Mouse (Mus musculus) adrenal gland, postnatal 10 days (tissue): Measurements from ENCODE around the gene Hexim2. TPM values are rescaled to one million over a fixed set of nuclear protein-coding genes. Genes with fewer than 3 reads are reported as not detected.

Source experiments
- DNase-seq: peaks from one replicate; pipeline ENCODE4 v3.0.0; 2021; ENCODE audit warnings: mixed read lengths
- total RNA-seq, 2 experiments: library from RNA; stranded (reverse); gene quantifications; 2 replicates each; pipeline ENCODE4 v1.2.3; 2021

The Hexim2 gene
- total RNA-seq, 2 experiments from 2014 or later: 4.8 to 8.9 TPM

GRCm38 (mm10) chr11:103173041-103173770 is 41.0 kb downstream of the Hexim2 start:
- no peak for DNase-seq

GRCm38 (mm10) chr11:103173771-103174344 is 41.6 kb downstream of the Hexim2 start:
- no peak for DNase-seq

DNA sequence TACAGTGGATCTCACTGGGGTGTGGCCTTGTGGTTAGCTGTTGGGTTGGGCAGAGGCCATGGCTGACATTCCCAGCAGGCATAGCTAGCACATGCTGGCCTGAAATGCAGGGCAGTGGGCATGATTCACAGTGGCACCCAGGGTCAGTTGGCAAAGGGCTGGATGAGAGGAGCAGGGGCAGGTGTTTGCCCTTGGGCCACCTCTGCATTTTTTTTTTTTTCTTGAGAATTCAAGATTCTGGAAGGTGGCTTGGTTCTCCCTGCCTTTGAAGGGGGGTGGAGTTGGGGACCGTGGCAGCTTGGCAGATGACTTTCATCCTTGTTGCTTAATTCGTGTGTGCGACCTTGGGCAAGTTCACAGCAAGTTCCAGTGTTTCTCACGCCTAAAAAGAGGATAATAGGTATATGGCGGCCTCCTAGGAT is 42.2 kb downstream of the Hexim2 start:
- no peak for DNase-seq

DNA sequence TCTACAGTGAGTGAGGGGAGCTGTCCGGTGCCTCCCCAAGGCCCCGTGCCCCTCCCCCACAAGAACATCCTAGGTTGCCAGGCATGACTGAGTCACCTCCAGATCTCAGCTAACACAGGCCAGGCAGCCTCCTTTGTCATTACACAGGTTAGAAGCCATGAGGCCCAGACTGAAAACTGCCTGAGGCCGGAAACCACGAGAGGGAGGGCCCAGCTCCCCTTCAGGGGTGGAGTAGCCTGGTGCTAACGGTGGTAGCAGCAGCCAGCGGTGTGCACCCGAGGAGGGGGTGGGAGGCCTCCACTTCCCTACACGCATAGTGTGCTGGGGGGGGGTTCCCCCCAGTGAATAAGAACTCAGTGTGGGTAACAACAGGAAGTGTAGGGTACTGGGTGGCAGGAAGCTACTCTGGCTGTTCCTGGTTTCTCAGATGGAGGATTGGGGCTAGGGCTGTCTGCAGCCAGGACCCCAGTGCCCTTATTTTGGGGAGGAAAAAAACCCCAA is 42.7 kb downstream of the Hexim2 start:
- DNase-seq: peak; percentile 79

GRCm38 (mm10) chr11:103175688-103176442 is 43.6 kb downstream of the Hexim2 start:
- DNase-seq: no peak

- DNase-seq: no peak
Observed at GRCm38 (mm10) chr11:103176510-103176909, 44.3 kb downstream of the Hexim2 start.

GRCm38 (mm10) chr11:103177216-103177615 is 45.0 kb downstream of the Hexim2 start:
- DNase-seq: peak; percentile 2

DNA sequence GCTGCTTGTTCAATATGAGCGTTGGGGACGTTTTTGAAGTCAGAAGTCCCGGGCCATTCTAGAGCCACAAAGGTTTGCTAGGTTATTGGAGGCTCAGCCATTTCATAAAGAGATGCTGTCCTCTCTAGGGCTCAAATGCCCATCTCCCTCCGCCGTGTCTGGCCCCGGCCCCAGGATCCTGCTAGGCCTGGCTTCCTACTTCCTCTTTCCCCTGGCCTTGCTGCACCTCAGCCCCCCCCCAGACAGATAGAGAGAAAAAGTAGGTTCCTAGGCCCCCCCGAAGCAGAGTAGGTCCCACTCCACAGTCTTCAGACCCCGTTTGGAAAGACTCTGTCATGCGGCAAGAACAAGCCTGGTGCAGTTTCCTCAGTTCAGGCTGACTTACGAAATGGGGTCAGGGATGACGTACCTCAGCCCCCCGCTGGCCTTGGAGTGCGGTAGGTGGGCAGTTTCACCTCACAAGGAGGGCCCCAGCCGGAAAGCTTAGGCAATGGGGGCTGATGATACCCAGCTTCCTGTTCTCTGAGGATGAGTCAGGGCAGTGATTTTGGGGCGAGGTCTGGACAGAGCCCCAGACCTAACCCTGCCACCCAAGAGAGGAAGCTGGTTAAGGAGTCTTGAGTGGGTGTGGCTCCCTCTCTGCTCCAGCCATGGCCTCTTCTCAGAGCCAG is 45.7 kb downstream of the Hexim2 start:
- peak; percentile 7 for DNase-seq

GRCm38 (mm10) chr11:103178748-103179147 is 46.5 kb downstream of the Hexim2 start:
- no peak for DNase-seq

GRCm38 (mm10) chr11:103180426-103180825 is 48.2 kb downstream of the Hexim2 start:
- no peak for DNase-seq

DNA sequence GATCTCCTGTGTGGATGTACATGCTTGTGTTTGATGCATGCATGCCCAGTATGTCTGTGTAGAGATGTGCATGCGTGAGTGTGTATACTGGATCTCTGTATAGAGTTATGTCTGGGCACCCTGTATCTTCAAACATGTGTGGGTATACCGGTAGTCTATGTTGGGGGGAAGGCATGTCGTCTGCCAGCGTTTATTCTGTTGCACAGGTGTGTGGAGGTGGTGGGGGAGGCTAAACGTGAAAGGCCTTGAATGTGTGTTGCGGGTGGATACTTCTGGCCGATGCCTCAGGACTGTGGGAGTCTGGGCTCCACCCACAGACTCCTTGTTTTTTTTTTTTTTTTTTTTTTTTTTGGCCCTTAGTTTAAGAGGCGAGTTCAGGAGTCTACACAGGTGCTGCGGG is 49.1 kb downstream of the Hexim2 start:
- no peak for DNase-seq

GRCm38 (mm10) chr11:103181911-103182310 is 49.7 kb downstream of the Hexim2 start:
- DNase-seq: no peak

GRCm38 (mm10) chr11:103184891-103185290 is 52.7 kb downstream of the Hexim2 start:
- peak; percentile 71 for DNase-seq

Other genes starting within 250 kb of the Hexim2 start
- gene Fam187a, start 247.3 kb upstream of the Hexim2 start, total RNA-seq: not detected
- under 1 TPM; 0.90 to 0.91 TPM for gene Gfap, start 231.5 kb upstream of the Hexim2 start, total RNA-seq
- gene Kif18b, start 207.3 kb upstream of the Hexim2 start, total RNA-seq: 10 to 100 TPM in 1 of 2 experiments, 1 to 10 TPM in 1; 6.9 to 10.4 TPM
- gene C1ql1, start 185.7 kb upstream of the Hexim2 start, total RNA-seq: 10 to 100 TPM; 31.9 to 34.6 TPM
- 10 to 100 TPM; 81.8 to 85.9 TPM for gene Nmt1, start 104.2 kb upstream of the Hexim2 start, total RNA-seq
- 10 to 100 TPM; 65.6 to 74.8 TPM for gene Dcakd, start 104.1 kb upstream of the Hexim2 start, total RNA-seq
- gene Plcd3, start 30.8 kb upstream of the Hexim2 start, total RNA-seq: 10 to 100 TPM in 1 of 2 experiments, 1 to 10 TPM in 1; 8.7 to 11.0 TPM
- gene Acbd4, start 30.7 kb upstream of the Hexim2 start, total RNA-seq: 10 to 100 TPM; 81.0 to 94.7 TPM
- gene Hexim1, start 16.2 kb upstream of the Hexim2 start, total RNA-seq: 10 to 100 TPM; 49.6 to 50.1 TPM
- gene Fmnl1, start 38.7 kb downstream of the Hexim2 start, total RNA-seq: 10 to 100 TPM; 17.7 to 20.5 TPM
- gene 1700023F06Rik, start 76.1 kb downstream of the Hexim2 start, total RNA-seq: under 1 TPM in 1 of 2 experiments, not detected in 1; 0.27 TPM
- not detected for gene Spata32, start 86.0 kb downstream of the Hexim2 start, total RNA-seq
- gene Map3k14, start 135.0 kb downstream of the Hexim2 start, total RNA-seq: 1 to 10 TPM; 5.2 to 6.9 TPM
- 10 to 100 TPM; 23.1 to 24.5 TPM for gene Arhgap27, start 231.3 kb downstream of the Hexim2 start, total RNA-seq